Mouse (Mus musculus) heart, postnatal 10 days (tissue): ENCODE results near the gene Katnbl1. TPM values are rescaled to one million over a fixed set of nuclear protein-coding genes. Genes with fewer than 3 reads are reported as not detected.
"Not testable (repeated sequence)": the region's sequence is repeated elsewhere in the genome, so short reads cannot be mapped to it uniquely, and the experiment has no call there.

ENCODE experiments used
- DNase-seq, 2 experiments: peaks; one replicate each; pipeline ENCODE4 v3.0.0; 2021
- intact Hi-C: fragments of 180-260 bp; cut with DNase I; formaldehyde crosslinking; loops from one replicate; pipeline ENCODE4 v1.15.1; 2025
- total RNA-seq, 2 experiments: library from RNA; stranded (reverse); gene quantifications; 2 replicates each; pipeline ENCODE4 v1.2.3; 2021

The Katnbl1 gene
- total RNA-seq, 2 experiments from 2014 or later = 9.4 to 10.8 TPM

DNA sequence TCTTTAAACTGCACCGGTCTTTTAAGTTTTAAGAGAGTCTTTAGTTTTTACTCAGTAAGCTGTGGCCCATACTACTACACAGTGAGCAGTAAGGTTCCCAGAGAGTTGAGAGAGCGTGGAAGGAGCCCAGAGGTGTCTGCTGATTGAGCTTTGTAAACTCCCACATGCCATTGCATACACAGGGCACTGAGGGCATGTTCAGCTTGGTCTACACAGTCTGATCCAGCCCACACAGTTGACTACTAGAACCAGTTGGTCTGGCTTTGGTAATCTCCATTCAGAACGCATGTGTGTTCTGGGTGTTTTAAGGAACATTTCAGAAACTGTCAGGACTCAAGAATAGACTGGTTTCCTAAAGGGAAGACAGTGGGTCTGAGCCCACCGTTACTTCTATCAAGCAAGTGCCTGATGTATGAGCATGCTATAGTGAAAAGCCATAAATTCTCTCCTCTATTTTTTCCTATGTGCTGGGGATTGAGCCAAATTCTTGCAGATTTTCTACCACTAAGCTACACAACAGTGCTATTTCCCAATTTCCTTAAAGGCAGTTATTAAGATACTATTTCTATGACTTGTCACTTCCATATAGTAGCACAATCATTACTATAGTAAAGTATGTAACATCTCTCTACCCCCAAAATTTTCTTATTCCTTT is 12.5 kb downstream of the Katnbl1 start:
- intact Hi-C loops = no loop called here
- no peak for DNase-seq

DNA sequence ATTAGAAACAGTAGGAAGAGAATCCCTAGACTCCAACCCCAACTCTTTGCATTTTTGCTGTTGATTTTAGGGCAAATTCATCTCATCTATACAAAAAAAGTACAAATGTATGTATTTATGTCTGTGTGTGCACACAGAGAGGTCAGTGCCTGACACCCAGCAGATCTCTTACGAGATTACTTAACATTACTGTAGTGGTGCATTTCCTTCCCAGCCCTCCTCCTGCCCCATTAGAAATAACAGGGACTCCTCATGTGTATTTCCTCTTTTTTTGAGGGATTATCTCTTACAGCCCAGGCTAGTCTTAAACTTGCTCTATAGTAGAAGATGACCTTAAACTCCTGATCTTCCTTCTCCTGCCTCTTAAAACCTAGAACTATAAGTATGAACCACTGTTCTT is 13.7 kb downstream of the Katnbl1 start:
- intact Hi-C loops = no loop called here
- DNase-seq = no peak

DNA sequence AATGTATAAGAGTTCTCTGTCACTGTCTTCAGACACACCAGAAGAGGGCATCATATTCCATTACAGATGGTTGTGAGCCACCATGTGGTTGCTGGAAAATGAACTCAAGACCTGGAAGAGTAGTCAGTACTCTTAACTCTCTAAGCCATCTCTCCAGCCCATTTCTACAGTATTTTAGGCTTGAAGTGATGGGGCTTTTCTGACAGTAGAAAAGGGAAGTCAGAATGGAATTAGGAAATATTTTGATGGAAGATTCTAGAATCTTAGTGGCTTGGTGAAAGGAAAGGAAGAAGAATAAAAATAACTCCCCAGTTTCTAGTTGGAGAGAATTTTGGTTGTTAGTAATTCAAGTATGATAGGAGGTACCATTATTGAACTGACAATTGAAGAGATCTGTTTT is 14.9 kb downstream of the Katnbl1 start:
- intact Hi-C loops = no loop called here

DNA sequence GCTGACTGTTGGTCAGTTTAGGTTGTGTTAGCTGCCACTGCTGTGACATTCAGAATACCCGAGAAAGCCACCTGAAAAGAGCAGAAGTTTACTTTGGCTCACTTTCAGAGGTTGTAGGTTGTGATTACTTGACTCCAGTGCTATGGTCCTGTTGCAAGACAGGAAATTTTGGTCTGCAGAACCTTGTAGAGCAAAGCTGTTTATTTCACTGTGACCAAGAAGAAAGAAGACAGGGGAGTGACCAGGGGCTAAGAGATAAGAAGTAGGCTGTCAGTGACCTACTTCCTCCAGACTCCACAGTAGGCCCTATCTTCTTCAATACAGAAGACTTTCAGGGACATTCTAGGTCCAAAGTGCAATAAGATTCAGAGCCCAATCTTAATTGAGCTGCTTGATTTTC is 17.6 kb downstream of the Katnbl1 start:
- no peak for DNase-seq
- intact Hi-C loops = no loop called here

More for the DNA sequence above, 14.9 kb downstream of the Katnbl1 start:
- DNase-seq = no peak

DNA sequence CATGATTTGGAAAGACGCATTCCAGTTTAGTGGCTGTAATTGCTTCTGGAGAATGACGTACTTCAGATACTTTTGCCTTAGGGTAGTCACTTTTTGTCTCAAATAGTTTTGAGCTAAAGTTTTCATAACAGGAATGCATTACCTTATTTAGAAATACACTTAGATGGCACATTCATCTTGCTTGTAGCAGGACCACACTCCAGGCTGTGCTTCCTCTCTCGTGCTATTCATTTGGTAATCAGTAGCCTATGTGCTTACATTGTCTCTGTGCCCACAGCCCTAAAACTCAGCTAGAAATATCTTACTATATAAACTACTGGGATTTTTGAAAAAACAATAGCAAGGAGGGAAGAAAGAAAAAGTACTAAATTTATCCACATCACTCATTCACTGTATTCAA is 28.0 kb downstream of the Katnbl1 start:
- intact Hi-C loops = no loop called here

DNA sequence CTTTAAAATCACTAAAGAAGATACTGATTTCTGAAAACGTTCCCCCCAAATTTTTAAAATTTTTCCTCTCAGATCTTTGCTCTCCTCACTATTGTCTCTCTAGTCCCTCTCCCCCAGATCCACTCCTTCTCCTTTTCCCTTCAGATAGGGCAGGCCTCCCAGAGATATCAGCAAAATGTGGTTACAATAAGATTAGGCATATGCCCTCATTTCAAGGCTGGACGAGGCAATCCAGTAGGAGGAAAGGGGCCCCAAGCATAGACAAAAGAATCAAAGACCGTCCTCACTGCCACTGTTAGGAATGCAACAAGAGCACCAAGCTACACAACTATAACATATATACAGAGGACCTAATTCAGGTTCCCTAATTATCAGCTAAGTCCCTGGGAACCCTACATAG is 46.3 kb downstream of the Katnbl1 start:
- no peak for DNase-seq
- intact Hi-C loops = no loop called here

More for the DNA sequence above, 28.0 kb downstream of the Katnbl1 start:
- no peak for DNase-seq

DNA sequence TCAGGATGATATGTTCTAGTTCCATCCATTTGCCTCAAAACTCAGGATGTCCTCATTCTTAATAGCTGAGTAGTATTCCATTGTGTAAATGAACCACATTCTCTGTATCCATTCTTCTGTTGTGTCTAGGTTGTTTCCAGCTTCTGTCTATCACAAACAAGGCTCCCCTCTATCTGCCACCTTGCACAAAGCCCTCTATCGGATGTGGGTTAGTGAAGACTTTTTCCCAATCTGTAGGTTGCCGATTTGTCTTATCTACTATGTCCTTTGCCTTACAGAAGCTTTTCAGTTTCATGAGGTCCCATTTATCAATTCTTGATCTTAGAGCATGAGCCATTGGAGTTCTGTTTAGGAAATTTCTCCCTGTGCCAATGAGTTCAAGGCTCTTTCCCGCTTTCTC is 49.5 kb downstream of the Katnbl1 start:
- DNase-seq, intact Hi-C loops: not testable (repeated sequence)

DNA sequence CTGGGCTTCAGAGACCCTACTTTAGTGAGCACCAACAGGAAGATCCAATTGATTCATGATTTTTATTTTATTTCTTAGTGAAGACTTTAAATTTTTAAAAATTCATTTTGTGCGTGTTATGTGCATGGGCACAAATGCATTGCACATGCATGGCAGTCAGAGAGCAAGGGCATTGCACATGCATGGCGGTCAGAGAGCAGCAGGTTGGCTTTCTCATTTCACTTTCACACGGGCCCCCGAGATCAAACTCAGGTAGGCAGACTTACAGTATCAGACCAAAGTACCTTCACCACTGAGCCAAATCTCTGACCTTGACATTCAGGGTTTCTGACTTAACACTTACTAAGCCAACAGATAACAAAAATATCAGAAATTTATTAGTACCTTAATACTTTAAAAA is 50.7 kb downstream of the Katnbl1 start:
- intact Hi-C loops = no loop called here
- no peak for DNase-seq

DNA sequence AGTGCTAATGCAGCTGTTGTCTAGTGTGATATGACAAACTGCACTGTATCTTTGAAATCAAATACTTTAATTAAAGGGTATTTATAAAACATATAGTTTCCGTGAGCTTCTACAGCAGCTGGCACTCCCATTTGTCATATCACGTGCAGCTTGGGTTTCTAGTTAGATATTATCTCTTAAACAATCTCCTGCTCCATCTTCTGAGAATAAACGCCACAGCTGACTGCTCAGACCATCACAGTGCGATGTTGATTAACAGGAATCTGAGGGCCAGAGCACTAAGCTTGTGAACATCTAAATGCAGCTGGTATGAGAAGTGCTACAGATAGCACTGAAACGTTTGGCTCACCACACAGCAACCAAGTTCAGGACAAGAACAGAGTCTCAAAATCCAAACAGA is 51.4 kb downstream of the Katnbl1 start:
- no peak for DNase-seq
- intact Hi-C loops = no loop called here

DNA sequence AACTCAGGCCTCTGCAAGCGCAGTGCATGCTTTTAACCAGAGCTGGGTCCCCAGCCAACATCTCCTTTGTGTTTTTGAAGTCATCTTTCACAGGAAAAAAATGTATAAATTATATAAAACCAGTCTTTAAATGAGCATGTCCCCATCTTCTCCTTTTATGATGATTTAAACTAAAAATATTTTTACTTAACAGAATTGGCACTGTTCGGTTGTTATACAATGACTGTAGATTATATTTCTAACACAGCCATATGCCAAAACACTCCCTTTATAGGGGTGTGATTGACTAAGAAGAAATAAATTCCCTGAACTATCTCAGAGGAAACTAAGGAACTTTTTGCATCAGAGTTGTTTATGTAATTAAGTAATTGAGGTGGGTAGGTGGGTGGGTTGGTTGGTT is 53.5 kb downstream of the Katnbl1 start:
- no peak for DNase-seq
- intact Hi-C loops = no loop called here

DNA sequence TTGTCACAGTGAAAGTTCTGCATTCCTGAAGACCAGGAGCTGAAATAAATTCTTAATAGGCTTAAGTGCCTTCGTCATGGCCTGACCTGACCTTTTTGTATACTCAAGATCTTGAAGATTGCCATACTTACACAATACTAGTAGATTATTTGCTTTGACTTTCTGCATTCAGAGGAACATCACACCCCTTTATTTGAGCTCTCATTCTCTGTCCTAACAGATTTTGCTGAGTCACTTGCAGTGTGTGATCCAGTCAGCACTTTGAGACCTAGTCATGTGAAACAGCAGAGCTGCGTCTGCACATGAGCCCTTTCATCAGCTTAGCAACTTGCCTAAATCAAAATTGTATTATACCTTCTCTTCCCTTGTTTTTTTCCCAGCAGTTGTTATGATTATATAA is 54.3 kb downstream of the Katnbl1 start:
- intact Hi-C loops = no loop called here
- DNase-seq = no peak

DNA sequence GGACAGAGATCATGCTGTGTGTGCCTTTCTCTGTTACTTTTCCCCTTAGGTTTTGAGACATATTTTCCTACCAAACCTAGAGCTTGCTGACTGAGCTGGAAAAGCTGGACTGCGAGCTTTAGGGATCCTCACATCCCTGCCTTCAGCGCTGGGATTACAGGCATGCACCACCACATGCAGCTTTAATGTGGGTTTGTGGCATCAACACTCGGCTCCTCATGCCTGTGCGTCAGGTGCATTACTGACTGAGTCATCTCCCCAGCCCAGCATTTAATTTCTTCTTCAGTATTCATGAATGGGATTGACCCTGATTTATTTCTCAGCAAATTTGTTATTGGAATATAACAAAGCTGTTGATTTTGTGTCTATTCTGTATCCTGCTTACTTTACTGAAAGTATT is 57.3 kb downstream of the Katnbl1 start:
- intact Hi-C loops = no loop called here
- DNase-seq = no peak

DNA sequence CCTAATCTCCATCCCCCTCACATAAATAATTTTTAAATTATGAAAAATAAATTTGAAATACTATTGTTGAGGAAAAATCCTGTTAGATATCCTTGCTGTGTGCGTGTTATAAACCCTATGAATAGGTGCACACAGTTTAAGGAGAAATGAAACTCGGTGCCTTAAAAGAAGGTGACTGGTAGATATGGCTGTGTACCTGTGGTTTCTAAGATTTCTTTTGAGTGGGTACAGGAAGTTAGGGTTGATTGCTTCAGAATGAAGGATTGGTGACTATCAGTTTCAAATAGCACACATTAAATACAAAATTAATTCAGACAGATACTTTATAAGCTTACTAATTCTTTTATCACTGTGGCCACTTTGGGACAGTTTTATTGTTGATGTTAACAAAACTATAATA is 58.6 kb downstream of the Katnbl1 start:
- DNase-seq = no peak
- intact Hi-C loops = no loop called here

DNA sequence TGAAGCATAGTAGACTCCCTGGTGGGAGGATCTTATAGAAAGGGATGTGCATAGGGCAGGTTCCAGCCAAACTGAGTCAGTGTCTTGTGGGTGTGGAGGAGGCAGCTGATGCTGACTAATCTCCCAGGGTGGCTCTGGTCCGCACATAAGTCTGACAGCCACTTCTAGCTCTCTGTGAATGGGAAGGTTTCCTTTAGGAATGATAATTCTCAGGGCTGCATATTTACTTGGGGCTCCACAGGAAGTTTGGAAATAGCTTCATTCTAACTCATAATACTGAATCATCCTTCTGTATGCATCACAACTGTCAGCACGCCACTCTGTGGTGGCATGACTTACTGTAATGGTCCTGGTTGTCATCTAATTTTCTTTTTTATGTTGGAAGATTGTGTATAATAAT is 64.5 kb downstream of the Katnbl1 start:
- no peak for DNase-seq
- intact Hi-C loops = no loop called here

DNA sequence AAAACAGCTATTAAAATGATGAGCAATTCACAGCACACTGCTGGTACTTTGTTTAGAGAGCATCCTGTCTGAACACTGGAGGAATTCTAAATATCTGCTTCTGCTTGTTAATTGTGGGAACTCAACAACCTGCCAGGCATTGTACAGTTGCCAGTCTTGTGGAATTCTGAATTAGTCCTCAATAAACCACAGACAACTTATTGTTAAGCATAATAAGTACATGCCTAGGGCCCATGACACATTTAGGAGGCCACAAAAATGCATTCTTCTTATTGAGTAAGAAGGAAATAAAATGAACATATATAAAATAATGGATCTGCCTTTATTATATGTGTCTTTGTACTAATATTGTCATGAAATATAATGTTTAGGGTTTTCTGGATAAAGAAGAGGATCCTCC is 66.5 kb downstream of the Katnbl1 start:
- intact Hi-C loops = no loop called here

DNA sequence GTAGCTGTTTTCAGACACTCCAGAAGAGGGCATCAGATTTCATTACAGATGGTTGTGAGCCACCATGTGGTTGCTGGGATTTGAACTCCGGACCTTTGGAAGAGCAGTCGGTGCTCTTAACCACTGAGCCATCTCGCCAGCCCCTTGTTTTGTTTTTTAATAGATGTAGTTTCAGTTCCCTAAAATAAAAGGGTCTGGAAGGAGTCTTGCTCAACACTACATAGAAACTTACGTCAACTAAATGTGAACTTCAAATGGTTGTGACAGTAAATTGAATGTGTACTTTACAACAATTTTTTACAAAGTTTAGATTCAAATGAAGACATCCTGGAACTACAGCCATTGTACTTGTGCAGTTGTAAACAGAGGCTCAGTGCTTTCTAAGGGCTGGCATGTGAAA is 69.0 kb downstream of the Katnbl1 start:
- DNase-seq, intact Hi-C loops: not testable (repeated sequence)

More for the DNA sequence above, 66.5 kb downstream of the Katnbl1 start:
- no peak for DNase-seq

DNA sequence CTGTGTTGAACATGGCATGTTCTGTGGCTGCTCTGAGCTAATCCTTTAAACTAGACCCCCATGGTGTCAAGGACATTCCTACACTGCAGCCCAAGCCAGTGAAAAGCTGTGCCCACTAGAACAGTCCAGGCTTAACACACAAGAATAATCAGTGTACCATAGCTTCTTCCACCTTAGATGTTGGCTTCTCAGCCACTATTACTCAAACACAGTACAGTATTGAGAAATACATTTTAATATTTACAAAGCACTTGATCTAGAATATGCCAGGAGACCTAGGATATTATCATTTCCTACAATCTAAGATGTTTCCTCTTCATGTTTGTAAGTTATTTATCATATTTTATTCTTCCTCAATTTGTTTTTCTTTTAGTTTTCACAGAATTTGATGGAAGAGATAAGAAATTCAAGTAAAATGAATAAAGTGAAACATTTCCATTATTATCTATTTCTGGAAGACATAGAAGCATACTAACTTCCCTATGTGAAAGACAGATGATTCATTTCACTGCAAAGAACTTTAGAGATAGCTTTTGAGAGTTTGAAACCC is 69.6 kb downstream of the Katnbl1 start:
- DNase-seq = no peak
- intact Hi-C loops = loop anchor here (1.0 kb wide), 1 partner anchor 69 kb away; the partner anchor contains the start of gene Katnbl1

DNA sequence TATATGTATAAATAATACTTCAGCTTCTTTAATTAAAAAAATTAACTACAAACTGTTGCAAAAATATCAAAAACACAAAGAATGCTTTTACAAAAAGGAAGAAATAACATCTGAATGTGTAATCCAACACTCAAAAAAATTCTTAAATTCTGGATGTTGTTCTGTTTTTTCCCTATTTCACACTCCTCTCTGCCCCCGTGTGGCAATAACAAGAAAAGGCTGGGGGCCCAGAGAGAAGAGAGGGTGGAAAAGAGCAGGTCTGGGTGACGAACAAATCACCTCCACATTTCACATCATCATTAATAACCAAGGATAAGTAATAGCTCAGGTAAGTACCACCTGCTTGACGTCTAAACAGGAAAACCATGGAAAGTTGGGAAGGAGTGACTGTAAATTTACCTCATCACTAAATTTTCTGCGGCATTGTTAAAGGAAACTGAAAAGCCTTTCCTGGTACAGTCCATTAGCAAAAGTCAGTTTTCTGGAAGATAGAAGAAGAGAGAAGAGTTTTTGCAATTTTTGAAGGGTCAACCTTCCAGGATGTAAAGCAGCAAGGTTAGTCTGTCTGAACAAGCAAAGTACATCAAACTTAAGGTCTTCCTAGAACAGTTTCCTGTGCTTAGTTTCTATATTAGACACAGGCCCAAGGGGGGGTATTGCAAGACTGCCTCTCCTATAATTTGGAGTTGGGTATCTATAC is 70.7 kb downstream of the Katnbl1 start:
- intact Hi-C loops = loop anchor here (1.0 to 10.0 kb wide), 3 partner anchors 70 to 215 kb away; partner anchors contain the start of genes Gm21985, Katnbl1, Lpcat4 and Nop10
- DNase-seq = peak; percentile 28 to 49

DNA sequence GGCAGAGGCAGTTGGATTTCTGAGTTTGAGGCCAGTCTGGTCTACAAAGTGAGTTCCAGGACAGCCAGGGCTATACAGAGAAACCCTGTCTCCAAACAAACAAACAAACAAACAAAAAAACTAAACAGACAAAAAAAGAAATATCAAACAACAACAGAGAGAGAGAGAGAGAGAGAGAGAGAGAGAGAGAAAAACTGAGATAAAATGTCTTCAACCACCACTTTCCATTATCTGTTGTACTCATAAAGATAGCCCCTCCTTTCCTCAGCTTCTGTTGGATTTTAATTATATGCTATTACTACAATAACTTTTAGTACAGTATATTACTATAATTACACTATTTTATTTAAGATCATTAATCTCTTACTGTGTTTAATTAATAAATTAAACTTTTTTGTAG is 73.5 kb downstream of the Katnbl1 start:
- intact Hi-C loops = loop anchor here (10.0 kb wide), 2 partner anchors 188 to 218 kb away; partner anchors contain the start of genes Gm21985, Lpcat4, Nop10 and Slc12a6
- DNase-seq = not testable (repeated sequence)

DNA sequence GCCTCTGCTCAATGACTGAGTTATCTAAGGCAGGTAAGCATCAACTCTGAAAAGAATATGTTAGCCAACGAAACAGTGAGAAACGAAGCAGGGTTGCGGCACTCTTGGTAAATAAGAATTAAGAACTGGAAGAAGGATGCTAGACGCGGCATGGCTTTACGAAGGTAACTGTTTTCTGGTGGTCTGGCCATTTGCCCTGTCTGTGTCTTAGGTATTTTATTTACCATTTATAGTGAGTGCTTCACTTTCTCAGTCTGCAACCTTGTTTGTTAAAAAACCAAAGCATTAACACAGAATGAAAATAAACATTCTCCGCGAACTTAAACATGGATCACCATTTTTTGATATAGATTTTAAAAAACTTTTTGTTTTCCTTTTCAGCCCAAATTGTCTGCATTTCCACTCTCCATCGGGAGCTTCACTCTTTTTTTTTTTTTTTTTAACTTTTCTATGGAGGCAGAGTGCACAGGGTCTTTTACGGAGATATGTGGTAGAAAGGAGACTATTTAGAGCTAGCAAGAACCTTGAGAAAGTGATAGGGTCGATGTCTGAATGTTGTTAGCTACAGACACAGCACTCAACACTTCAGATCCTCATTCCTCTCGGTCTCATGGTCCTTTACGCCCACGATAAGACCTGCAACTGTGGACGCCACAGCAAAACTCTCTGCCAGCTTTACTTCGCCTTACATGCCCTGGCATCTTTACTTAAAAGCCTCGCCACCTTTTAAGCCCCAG is 75.3 kb downstream of the Katnbl1 start:
- intact Hi-C loops = loop anchor here (2.0 to 10.0 kb wide), 4 partner anchors 75 to 219 kb away; partner anchors contain the start of genes Emc4, Gm21985, Katnbl1 and Lpcat4
- peak in 1 of 2 experiments; percentile 8 for DNase-seq
